Mouse (Mus musculus) liver, embryonic 16.5 days (tissue): ENCODE measurements around the gene Rab1b. TPM values are rescaled to one million over a fixed set of nuclear protein-coding genes. Genes with fewer than 3 reads are reported as not detected.

ENCODE experiments used
- ATAC-seq: fragments of 200-750 bp; cut with Nextera tagmentation; 2 replicates; pipeline ENCODE4 v1.8.0; 2017; ENCODE audit warnings: low read depth, mild to moderate bottlenecking, moderate number of reproducible peaks, moderate library complexity
- H3K27ac ChIP-seq: fragments of 300-500 bp; sonication (generic); 2 replicates; pipeline ENCODE4 v1.5.1; 2014; ENCODE audit warnings: mild to moderate bottlenecking, low read length
- H3K27me3 ChIP-seq: fragments of 300-500 bp; sonication (generic); 2 replicates; pipeline ENCODE4 v1.6.1; 2014; ENCODE audit warnings: low read depth, low read length, mixed read lengths; ENCODE audit not compliant: control insufficient read depth, insufficient read depth
- H3K36me3 ChIP-seq: fragments of 300-500 bp; sonication (generic); 2 replicates; pipeline ENCODE4 v1.6.1; 2014; ENCODE audit warnings: mild to moderate bottlenecking; ENCODE audit not compliant: control insufficient read depth, insufficient read depth
- H3K4me1 ChIP-seq: fragments of 300-500 bp; sonication (generic); 2 replicates; pipeline ENCODE4 v1.6.1; 2014; ENCODE audit warnings: low read depth, low read length, mixed read lengths; ENCODE audit not compliant: control insufficient read depth
- H3K4me2 ChIP-seq: fragments of 300-500 bp; sonication (generic); 2 replicates; pipeline ENCODE4 v1.6.1; 2014; ENCODE audit warnings: low read depth, low read length, mixed read lengths
- H3K4me3 ChIP-seq: fragments of 300-500 bp; sonication (generic); 2 replicates; pipeline ENCODE4 v1.5.1; 2014; ENCODE audit warnings: low read depth, mild to moderate bottlenecking, low read length
- H3K9ac ChIP-seq: fragments of 300-500 bp; sonication (generic); 2 replicates; pipeline ENCODE4 v1.6.1; 2014; ENCODE audit warnings: low read depth, low read length
- H3K9me3 ChIP-seq: fragments of 300-500 bp; sonication (generic); replicated peaks from 2 replicates; pipeline ENCODE4 v1.6.1; 2016; ENCODE audit warnings: low read length; ENCODE audit not compliant: control insufficient read depth
- WGBS: fragments of 180-500 bp; shearing (Covaris S2); extraction: QIAGEN DNeasy Blood & Tissue Kit; methylation state at CpG from one replicate; pipeline ENCODE4 v1.1.7; 2014; ENCODE audit not compliant: insufficient replicate concordance; 5-methylcytosine and 5-hydroxymethylcytosine counted together
- polyA plus RNA-seq: library from polyadenylated mRNA; unstranded; fragments of >200 nt; fragmentation: Nextera tagmentation; extraction: Ambion mirVana; gene quantifications from 2 replicates; pipeline ENCODE4 v1.2.1, GENCODE M21; 2015

The Rab1b gene
- polyA plus RNA-seq, 1 experiment from 2014 or later = 88.7 TPM

DNA sequence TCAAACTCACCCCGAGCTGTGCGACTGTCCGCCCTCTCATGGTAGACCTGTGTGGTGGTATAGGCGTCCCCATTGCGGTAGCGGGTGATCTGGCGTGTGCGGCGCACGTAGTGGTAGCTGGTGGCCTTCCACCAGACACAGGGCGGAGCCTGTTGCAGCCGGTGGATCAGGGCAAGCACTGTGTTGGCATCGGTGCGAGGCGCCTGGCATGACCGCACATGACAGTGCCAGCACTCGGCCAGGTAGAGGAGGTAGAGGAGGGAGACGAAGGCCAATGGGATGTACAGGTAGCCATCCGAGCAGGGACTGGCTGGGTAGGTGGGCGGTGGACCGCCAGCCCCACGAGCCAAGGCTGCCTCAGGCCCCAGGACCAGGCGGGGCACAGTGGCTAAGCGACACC lies 24.3 kb downstream of the Rab1b start:
- Histone ChIP-seq H3K4me2 (no peak overlapping the region), H3K9ac (no peak overlapping the region), H3K27me3 (peaks cover 72% of the 10 kb centered on the region), H3K27ac (no peak overlapping the region), H3K4me3 (no peak overlapping the region), H3K9me3 (no peaks in the 10 kb centered on the region), H3K4me1 (peaks cover 10% of the 10 kb centered on the region), H3K36me3 (no peaks in the 10 kb centered on the region)
- WGBS = 57% methylated on average over 24 of the region's 24 CpGs
- no peak for ATAC-seq

DNA sequence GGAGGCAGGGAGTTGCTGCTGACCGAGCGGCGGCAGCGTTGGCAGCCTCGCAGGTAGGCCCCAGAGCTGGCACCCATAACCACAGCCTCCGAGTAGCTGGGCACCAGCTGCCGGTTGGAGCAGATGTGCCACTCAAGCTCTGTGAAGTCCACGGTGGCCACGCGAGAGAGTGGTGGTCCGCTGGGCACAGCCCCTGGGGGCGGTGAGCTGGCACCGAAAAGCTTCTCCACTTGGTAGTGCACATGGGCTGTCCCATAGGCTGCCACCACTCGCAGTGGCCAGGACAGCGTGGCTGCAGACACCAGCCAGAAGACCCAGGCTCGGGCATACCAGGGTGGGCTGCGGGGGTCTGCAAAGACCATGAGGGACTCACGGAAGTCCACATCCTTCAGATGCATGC lies 24.9 kb downstream of the Rab1b start:
- H3K4me2 ChIP-seq = no peak overlapping the region
- H3K27me3 ChIP-seq = peaks cover 71% of the 10 kb centered on the region
- no peak overlapping the region for H3K4me3 ChIP-seq
- H3K36me3 ChIP-seq = no peaks in the 10 kb centered on the region
- 62% methylated on average over 18 of the region's 18 CpGs for WGBS
- no peak overlapping the region for H3K9ac ChIP-seq
- H3K9me3 ChIP-seq = no peaks in the 10 kb centered on the region
- no peak overlapping the region for H3K27ac ChIP-seq
- no peak for ATAC-seq
- peaks cover 9% of the 10 kb centered on the region for H3K4me1 ChIP-seq

DNA sequence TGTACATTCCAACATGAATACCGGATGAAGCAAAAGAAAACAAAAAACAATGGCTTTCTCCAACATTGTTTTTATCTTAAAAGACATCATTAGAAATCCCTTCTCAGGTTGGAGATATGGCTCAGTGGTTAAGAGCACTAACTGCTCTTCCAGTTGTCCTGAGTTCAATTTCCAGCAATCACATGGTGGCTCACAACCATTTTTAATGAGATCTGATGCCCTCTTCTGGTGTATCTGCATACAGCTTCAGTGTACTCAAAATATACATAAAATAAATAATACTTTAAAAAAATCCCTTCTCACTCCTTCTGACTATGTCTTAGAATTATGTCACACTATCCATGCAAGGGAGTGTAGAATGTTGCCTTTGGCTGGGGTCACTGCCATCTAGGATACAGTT lies 27.6 kb downstream of the Rab1b start:
- H3K4me1 ChIP-seq = no peaks in the 10 kb centered on the region
- no peak overlapping the region for H3K27ac ChIP-seq
- ATAC-seq = no peak
- no peaks in the 10 kb centered on the region for H3K9me3 ChIP-seq
- no peak overlapping the region for H3K4me3 ChIP-seq
- peaks cover 45% of the 10 kb centered on the region for H3K27me3 ChIP-seq
- H3K9ac ChIP-seq = no peak overlapping the region
- no peaks in the 10 kb centered on the region for H3K36me3 ChIP-seq
- WGBS = 72% methylated on average over 1 of the region's 1 CpGs
- H3K4me2 ChIP-seq = no peak overlapping the region

DNA sequence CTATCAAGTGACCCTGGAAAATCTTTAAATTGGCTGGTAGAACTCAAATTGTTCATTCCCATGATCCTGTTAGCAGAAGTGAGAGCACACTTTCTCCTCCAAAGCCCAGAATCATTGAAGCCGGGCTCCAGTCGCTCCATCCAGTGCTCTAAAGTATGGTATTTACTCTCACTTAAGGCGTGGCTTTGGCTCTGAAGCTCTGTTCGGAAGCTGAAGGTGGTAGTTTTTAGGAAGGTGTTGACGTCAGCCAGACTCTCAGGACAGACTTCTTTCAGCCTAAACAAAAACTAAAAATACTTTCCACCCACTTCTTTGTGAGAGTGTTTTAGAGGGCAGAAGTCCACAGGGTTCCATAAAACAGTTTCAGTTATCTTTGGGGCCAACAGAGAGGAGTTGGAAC lies 33.4 kb downstream of the Rab1b start:
- peaks cover 30% of the 10 kb centered on the region for H3K27me3 ChIP-seq
- H3K9me3 ChIP-seq = no peaks in the 10 kb centered on the region
- no peak overlapping the region for H3K4me2 ChIP-seq
- no peak overlapping the region for H3K4me3 ChIP-seq
- H3K9ac ChIP-seq = no peak overlapping the region
- WGBS = 32% methylated on average over 5 of the region's 5 CpGs
- no peak overlapping the region for H3K27ac ChIP-seq
- peaks cover 25% of the 10 kb centered on the region for H3K4me1 ChIP-seq
- H3K36me3 ChIP-seq = no peaks in the 10 kb centered on the region
- ATAC-seq = no peak

DNA sequence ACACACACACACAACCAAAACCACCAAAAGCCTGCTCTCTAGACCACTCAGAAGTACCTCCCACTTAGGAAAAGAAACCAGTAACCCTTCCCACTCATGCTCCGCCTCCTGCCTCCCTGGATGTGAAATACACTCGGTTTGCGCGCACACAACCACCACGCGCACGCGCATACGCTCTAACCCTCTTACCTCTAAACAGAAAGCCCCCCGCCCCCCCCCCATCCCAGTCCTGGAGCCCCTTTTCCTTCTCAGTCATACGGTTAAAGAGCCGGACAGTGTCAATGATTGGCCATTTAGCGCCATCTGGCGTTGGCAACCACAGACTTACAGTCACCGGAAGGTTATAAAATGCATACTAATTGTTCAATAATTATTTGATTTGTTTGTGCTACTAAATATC lies 33.8 kb downstream of the Rab1b start:
- H3K4me3 ChIP-seq = peak overlapping the region; percentile 59
- WGBS = 1% methylated on average over 15 of the region's 15 CpGs
- no peak overlapping the region for H3K9ac ChIP-seq
- ATAC-seq = no peak
- peak overlapping the region; percentile 86 for H3K4me2 ChIP-seq
- H3K27ac ChIP-seq = no peak overlapping the region
- peaks cover 30% of the 10 kb centered on the region for H3K4me1 ChIP-seq
- H3K27me3 ChIP-seq = peaks cover 35% of the 10 kb centered on the region
- no peaks in the 10 kb centered on the region for H3K36me3 ChIP-seq
- H3K9me3 ChIP-seq = no peaks in the 10 kb centered on the region

DNA sequence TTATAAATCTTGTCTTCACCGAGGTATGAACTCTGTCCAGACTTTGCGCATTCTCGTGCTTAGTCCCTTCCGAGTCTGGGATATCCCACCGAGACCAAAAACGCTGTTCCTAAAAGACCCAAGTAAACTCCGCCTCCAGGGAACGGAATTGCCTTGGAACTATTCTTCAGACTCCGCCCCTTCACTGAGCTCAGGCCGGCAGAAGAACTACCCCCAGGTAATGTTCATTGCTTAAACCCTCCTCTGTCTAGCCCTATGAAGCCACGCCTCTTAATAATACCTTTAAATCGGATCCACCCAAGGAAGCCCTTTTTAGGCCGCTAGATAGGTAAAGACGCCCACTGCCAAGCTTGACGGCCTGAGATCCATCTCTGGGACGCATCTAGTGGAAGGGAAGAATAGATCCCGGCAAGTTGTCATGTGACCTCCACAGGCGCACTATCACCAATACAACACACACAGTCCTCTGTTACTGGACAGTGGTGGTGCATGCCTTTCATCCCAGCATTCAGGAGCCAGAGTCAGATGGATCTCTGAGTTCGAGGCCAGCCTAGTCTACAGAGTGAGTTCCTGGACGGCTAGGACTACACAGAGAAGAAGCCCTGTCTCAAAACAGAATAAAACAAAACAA lies 34.4 kb downstream of the Rab1b start:
- Histone ChIP-seq H3K27ac (0 out of 2 replicates have a peak overlapping the region, but pooled peaks have one; percentile 27), H3K27me3 (peaks cover 39% of the 10 kb centered on the region), H3K4me3 (peak overlapping the region; percentile 59), H3K9ac (peak overlapping the region; percentile 1; the same call in 1 of the 2 replicates), H3K9me3 (no peaks in the 10 kb centered on the region), H3K4me1 (peaks cover 35% of the 10 kb centered on the region), H3K36me3 (no peaks in the 10 kb centered on the region), H3K4me2 (peak overlapping the region; percentile 86)
- no peak; the same call in 1 of the 2 replicates for ATAC-seq
- 3% methylated on average over 20 of the region's 20 CpGs for WGBS

DNA sequence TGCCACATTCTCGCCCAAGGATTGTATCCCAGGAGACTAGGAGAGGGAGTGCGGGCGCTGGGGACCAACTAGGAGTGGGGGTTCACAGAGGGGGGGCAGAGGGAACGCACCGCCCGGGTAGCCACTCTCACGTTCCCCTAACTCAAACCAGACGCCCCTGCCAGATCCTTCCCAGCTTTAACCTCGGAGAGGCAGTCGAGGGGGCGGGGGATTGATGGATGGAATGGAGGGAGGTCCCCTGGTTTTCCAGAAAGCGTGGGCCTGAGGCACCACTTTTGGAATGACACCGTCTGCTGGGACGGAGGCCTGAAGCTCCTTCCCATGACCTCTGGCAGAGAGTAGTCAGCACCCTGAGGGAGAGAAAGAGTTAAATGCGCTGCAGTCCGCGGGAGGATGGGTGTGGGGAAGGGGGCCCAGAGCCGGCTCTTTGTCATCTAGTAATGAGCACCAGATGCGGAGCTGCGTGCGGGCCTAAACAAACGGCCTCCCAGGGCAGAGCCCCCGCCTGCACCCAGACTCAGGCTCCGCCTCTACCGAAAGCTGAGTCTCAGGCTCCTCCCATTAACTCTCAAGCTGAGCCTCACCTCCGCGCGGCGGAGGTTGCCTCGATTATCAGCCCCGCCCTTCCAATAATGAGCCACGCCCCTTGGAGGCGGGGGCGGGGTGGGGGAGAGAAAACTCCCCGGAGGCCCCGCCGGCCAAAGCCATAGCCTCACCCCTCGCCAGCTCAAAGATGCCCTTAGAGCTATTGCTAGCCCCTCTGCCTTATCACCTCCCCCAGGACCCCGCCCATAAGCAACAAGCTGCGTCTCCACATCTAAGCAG lies 35.1 kb downstream of the Rab1b start:
- ATAC-seq = peak; percentile 73
- H3K27ac ChIP-seq = 0 out of 2 replicates have a peak overlapping the region, but pooled peaks have one; percentile 27
- peaks cover 42% of the 10 kb centered on the region for H3K4me1 ChIP-seq
- H3K27me3 ChIP-seq = peaks cover 45% of the 10 kb centered on the region
- H3K9me3 ChIP-seq = no peaks in the 10 kb centered on the region
- H3K9ac ChIP-seq = peak overlapping the region; percentile 44; the same call in 1 of the 2 replicates
- peak overlapping the region; percentile 59 for H3K4me3 ChIP-seq
- 3% methylated on average over 40 of the region's 40 CpGs for WGBS
- no peaks in the 10 kb centered on the region for H3K36me3 ChIP-seq
- peak overlapping the region; percentile 86 for H3K4me2 ChIP-seq

DNA sequence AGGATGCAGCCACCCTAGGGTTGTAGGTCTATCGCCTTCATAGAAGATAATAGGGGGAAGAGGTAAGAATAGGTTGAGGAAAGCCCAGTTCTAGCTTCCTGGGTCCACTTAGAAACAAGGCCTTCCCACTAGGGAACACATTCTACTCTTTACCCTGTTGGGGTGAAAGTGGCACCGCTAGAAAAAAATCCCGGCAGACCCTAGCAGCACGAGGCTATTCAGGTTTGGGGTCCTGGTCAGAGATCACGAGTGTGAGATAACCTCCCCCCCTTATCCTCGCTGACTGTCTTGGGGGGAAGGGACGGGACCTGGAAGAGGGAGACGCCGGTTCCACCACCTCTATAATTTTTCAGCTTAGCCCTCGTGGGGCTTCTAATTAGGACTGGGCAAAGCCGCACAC lies 35.8 kb downstream of the Rab1b start:
- Histone ChIP-seq H3K27ac (no peak overlapping the region), H3K9me3 (no peaks in the 10 kb centered on the region), H3K4me2 (peak overlapping the region; percentile 86), H3K9ac (no peak overlapping the region), H3K36me3 (no peaks in the 10 kb centered on the region), H3K4me3 (no peak overlapping the region), H3K27me3 (peaks cover 45% of the 10 kb centered on the region), H3K4me1 (peaks cover 43% of the 10 kb centered on the region)
- ATAC-seq = no peak
- 24% methylated on average over 11 of the region's 11 CpGs for WGBS

DNA sequence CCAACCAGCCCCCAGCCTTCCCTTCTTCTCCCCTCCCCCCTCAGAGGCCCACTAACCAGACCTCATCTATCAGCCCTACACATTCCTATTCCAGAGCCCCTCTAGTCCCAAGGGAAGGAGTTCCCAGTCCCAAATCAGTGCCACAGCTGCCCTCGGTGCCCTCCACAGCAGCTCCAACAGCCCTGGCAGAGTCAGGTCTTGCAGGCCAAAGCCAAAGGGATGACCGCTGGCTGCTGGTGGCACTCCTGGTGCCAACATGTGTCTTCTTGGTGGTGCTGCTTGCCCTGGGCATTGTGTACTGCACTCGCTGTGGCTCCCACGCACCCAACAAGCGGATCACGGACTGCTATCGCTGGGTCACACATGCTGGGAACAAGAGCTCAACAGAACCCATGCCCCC lies 36.9 kb downstream of the Rab1b start:
- no peaks in the 10 kb centered on the region for H3K9me3 ChIP-seq
- H3K27ac ChIP-seq = no peak overlapping the region
- no peak overlapping the region for H3K4me3 ChIP-seq
- no peak overlapping the region for H3K9ac ChIP-seq
- H3K36me3 ChIP-seq = no peaks in the 10 kb centered on the region
- peaks cover 45% of the 10 kb centered on the region for H3K27me3 ChIP-seq
- ATAC-seq = no peak
- WGBS = 69% methylated on average over 7 of the region's 7 CpGs
- H3K4me2 ChIP-seq = no peak overlapping the region
- H3K4me1 ChIP-seq = peaks cover 47% of the 10 kb centered on the region
